9 mouse cellular contexts compared by ENCODE assay signal in genomic region chr12:73052651-73053591, GRCm38 (mm10). TPM values are rescaled to one million over a fixed set of nuclear protein-coding genes. Genes with fewer than 3 reads are reported as not detected.
DNase-seq lines count a peak whose midpoint lies in the region; ATAC-seq lines count a peak whose summit lies in the region.
"Had no signal": no experiment of that assay in that cellular context is flagged by ENCODE, and none has a peak within 500 bp of the region (broad histone marks: within the 10 kb centered on the region; RNA-seq: fewer than 3 reads in every experiment).

No protein-coding gene starts in this region.

- ATAC-seq in kidney, embryonic 15.5 days (replicated peaks; ENCODE audit: low FRiP score), result peak; percentile 42
- no peak for ATAC-seq in hindbrain, embryonic 14.5 days (ENCODE audit: low FRiP score)
- ATAC-seq in midbrain, embryonic 12.5 days (ENCODE audit: low FRiP score, low read depth), result no peak

- no peak for DNase-seq in kidney, adult 8-10 months
- peak; percentile 64 for DNase-seq in embryo, embryonic 9.5 days (ENCODE audit: extremely low spot score)
- DNase-seq in hindbrain, embryonic 14.5 days (ENCODE audit: low spot score), result no peak
- no peak for DNase-seq in urinary bladder, postnatal 25 days (ENCODE audit: low spot score)
- DNase-seq in ovary, postnatal 10 days (ENCODE audit: low spot score), result no peak
- no peak for DNase-seq in layer of hippocampus, adult 18-20 months (ENCODE audit: low spot score in 2 of 2)

- H3K9me3 ChIP-seq in kidney, embryonic 15.5 days (replicated peaks), result no peaks in the 10 kb centered on the region
- no peaks in the 10 kb centered on the region for H3K9me3 ChIP-seq in hindbrain, embryonic 14.5 days (ENCODE audit: control insufficient read depth, low read length)
- H3K9me3 ChIP-seq in midbrain, embryonic 12.5 days, result no peaks in the 10 kb centered on the region

- peaks cover 100% of the 10 kb centered on the region for H3K27me3 ChIP-seq in kidney, embryonic 15.5 days
- peaks cover 97% of the 10 kb centered on the region for H3K27me3 ChIP-seq in hindbrain, embryonic 14.5 days (ENCODE audit: control insufficient read depth, insufficient read depth, low read length)
- H3K27me3 ChIP-seq in midbrain, embryonic 12.5 days, result peaks cover 95% of the 10 kb centered on the region

- no peak overlapping the region for H3K27ac ChIP-seq in kidney, embryonic 15.5 days
- no peak overlapping the region for H3K27ac ChIP-seq in hindbrain, embryonic 14.5 days
- H3K27ac ChIP-seq in midbrain, embryonic 12.5 days (replicated peaks), result no peak overlapping the region

- H3K9ac ChIP-seq in kidney, embryonic 15.5 days, result no peak overlapping the region
- H3K9ac ChIP-seq in hindbrain, embryonic 14.5 days, result no peak overlapping the region
- 0 out of 2 replicates have a peak overlapping the region, but pooled peaks have one; percentile 12 for H3K9ac ChIP-seq in midbrain, embryonic 12.5 days (replicated peaks)

- peaks cover 30% of the 10 kb centered on the region for H3K4me1 ChIP-seq in kidney, embryonic 15.5 days
- no peaks in the 10 kb centered on the region for H3K4me1 ChIP-seq in hindbrain, embryonic 14.5 days (replicated peaks; ENCODE audit: control insufficient read depth, insufficient read depth, low read length)
- peaks cover 17% of the 10 kb centered on the region for H3K4me1 ChIP-seq in midbrain, embryonic 12.5 days

- no peaks in the 10 kb centered on the region for H3K36me3 ChIP-seq in kidney, embryonic 15.5 days
- H3K36me3 ChIP-seq in hindbrain, embryonic 14.5 days (replicated peaks; ENCODE audit: control insufficient read depth, insufficient read depth), result no peaks in the 10 kb centered on the region
- no peaks in the 10 kb centered on the region for H3K36me3 ChIP-seq in midbrain, embryonic 12.5 days

- peak overlapping the region; percentile 95 for H3K4me2 ChIP-seq in kidney, embryonic 15.5 days
- peak overlapping the region; percentile 49 for H3K4me2 ChIP-seq in hindbrain, embryonic 14.5 days (replicated peaks)
- H3K4me2 ChIP-seq in midbrain, embryonic 12.5 days (replicated peaks), result peak overlapping the region; percentile 67

- H3K4me3 ChIP-seq in kidney, embryonic 15.5 days (replicated peaks), result peak overlapping the region; percentile 61
- peak overlapping the region; percentile 26; the same call in 1 of the 2 replicates for H3K4me3 ChIP-seq in hindbrain, embryonic 14.5 days (replicated peaks; ENCODE audit: low read length)
- H3K4me3 ChIP-seq in midbrain, embryonic 12.5 days, result peak overlapping the region; percentile 42

- 7% methylated on average over 34 of the region's 34 CpGs for WGBS in kidney, embryonic 15.5 days
- 1% methylated on average over 34 of the region's 34 CpGs for WGBS in hindbrain, embryonic 14.5 days
- WGBS in midbrain, embryonic 12.5 days, result under 1% methylated on average over 34 of the region's 34 CpGs

RNA-seq across cellular contexts. Expression of gene Six1, which starts 0.8 kb away (rescaled TPM):
- polyA plus RNA-seq in kidney, embryonic 15.5 days (2015; fragmentation: Nextera tagmentation; extraction: Ambion mirVana), result 1.9 and 2.3 TPM in 2 replicates
- 0.43 and 0.53 TPM in 2 replicates for polyA plus RNA-seq in hindbrain, embryonic 14.5 days (2014; fragmentation: Nextera tagmentation; extraction: Ambion mirVana)
- 7.8 and 13.6 TPM in 2 replicates for polyA plus RNA-seq in midbrain, embryonic 12.5 days (2016; fragmentation: Nextera tagmentation; extraction: Ambion mirVana)
- total RNA-seq in layer of hippocampus, adult 18-20 months (2021), result under 1 TPM; 0.15 to 0.69 TPM
- polyA plus RNA-seq: large intestine, adult 2 months had no signal
